Mouse (Mus musculus) heart, embryonic 11.5 days (tissue): ENCODE measurements around the gene Dars. TPM values are rescaled to one million over a fixed set of nuclear protein-coding genes. Genes with fewer than 3 reads are reported as not detected.

Experiments
- polyA plus RNA-seq: library from polyadenylated mRNA; unstranded; fragments of >200 nt; fragmentation: Nextera tagmentation; extraction: Ambion mirVana; gene quantifications from 2 replicates; pipeline ENCODE4 v1.2.1, GENCODE M21; 2014

The Dars gene
- polyA plus RNA-seq, 1 experiment from 2014 or later, result 79.2 TPM

Other genes with a start within 250 kb of the Dars start
- 59.4 and 62.4 TPM in 2 replicates for gene Ubxn4, start 173.4 kb downstream of the Dars start, polyA plus RNA-seq
- gene Lct, start 89.0 kb downstream of the Dars start, polyA plus RNA-seq, result 0.03 TPM in 1 of 2 replicates, not detected in the other
- 192 and 204 TPM in 2 replicates for gene Mcm6, start 57.7 kb downstream of the Dars start, polyA plus RNA-seq
- 1.1 and 1.9 TPM in 2 replicates for gene Cxcr4, start 174.9 kb upstream of the Dars start, polyA plus RNA-seq